Mouse (Mus musculus) E14TG2a.4 (cell line): ENCODE results near the gene Golga4.

Source experiments
- H3K27me3 ChIP-seq: 2 replicates; pipeline ENCODE4 v1.6.1; 2014; ENCODE audit warnings: low read length, control low read depth; ENCODE audit not compliant: insufficient read depth
- H3K36me3 ChIP-seq: 2 replicates; pipeline ENCODE4 v1.6.1; 2014; ENCODE audit warnings: low read length, control low read depth; ENCODE audit not compliant: insufficient read depth
- H3K4me1 ChIP-seq: replicated peaks from 2 replicates; pipeline ENCODE4 v1.6.1; 2014; ENCODE audit warnings: low read depth, low read length, control low read depth
- H3K4me3 ChIP-seq: replicated peaks from 2 replicates; pipeline ENCODE4 v1.5.1; 2014; ENCODE audit warnings: mild to moderate bottlenecking, low read length
- H3K9me3 ChIP-seq: 2 replicates; pipeline ENCODE4 v1.6.1; 2014; ENCODE audit warnings: low read length, control low read depth
- CTCF ChIP-seq: conservative IDR thresholded peaks from 2 replicates; pipeline ENCODE4 v1.5.1; 2014; ENCODE audit warnings: low read length
- NANOG ChIP-seq: IDR thresholded peaks from 2 replicates; pipeline ENCODE4 v1.6.1; 2014; ENCODE audit warnings: borderline replicate concordance, low read length, mixed read lengths
- POU5F1 ChIP-seq: IDR thresholded peaks from 2 replicates; pipeline ENCODE4 v1.6.1; 2014; ENCODE audit warnings: low read length, borderline replicate concordance

Gene Golga4

DNA sequence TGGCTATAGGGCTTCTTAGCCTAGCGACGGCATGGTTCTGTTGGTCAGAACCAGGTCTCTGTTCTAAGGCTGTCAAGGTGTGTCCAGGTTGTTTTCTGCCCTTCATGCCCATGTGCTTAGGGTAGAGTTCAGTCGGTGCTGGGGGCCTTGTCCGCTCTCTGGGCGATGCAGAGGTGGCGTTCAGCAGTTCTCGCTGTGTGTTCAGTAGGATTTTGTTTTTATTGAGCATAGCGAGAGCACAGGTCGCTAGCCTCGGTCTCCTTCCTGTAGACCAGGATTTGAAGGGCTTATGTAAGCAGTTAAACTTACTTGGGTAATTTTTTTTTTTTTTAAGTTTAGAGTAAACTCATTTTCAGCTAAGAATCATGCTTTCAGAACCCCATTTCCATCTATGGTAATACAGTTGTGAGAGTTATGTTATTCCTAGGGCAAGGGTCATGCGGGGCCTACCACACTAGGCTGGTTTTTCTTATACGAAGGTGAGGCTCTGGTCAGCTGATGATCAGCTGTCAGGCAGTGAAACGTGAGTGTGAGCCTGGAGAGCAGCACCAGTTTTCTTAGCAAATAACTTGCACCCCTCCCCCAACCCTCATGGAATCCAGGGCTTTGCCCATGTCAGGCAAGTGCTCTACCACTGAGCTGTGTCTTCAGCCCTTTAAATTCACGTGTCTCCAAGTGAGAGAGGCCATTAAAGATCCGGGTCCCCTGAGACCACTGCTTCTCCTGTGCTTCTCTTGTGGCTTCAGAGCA, 5.0 kb downstream of the Golga4 start:
- Histone ChIP-seq H3K27me3 (no peaks in the 10 kb centered on the region), H3K9me3 (no peaks in the 10 kb centered on the region), H3K36me3 (peaks cover 45% of the 10 kb centered on the region), H3K4me3 (no peak overlapping the region), H3K4me1 (peaks cover 60% of the 10 kb centered on the region)
- no peak for TF ChIP-seq CTCF
- no peak for TF ChIP-seq POU5F1
- no peak for TF ChIP-seq NANOG

DNA sequence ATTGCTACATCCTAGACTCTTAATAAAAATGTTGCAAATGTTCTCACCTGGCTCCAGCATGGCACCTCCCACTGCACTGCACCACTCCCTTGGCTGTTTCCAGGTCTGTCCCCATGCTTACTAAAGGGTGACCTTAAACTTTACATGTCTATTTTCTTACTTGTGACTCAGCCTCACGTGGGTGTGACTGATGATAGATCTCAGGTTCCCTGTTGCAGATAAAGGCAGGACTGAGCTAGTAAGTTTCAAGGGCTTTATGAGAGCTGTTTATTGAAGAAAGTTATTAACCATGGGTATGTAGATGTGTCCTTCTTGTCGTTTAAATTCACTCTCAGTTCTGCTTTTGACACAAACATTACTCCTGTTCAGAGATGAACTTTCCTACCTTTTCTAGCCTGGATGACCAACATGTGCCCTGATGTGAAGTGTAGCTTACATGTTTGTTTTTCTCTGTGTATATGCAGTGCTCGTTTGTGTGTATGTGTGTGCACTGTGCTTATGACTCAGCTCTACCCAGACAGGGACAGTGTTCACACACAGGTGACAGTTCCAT, 6.7 kb downstream of the Golga4 start:
- Histone ChIP-seq H3K27me3 (no peaks in the 10 kb centered on the region), H3K36me3 (peaks cover 50% of the 10 kb centered on the region), H3K4me3 (no peak overlapping the region), H3K9me3 (no peaks in the 10 kb centered on the region), H3K4me1 (peaks cover 47% of the 10 kb centered on the region)
- TF ChIP-seq CTCF (no peak), NANOG (no peak), POU5F1 (no peak)

DNA sequence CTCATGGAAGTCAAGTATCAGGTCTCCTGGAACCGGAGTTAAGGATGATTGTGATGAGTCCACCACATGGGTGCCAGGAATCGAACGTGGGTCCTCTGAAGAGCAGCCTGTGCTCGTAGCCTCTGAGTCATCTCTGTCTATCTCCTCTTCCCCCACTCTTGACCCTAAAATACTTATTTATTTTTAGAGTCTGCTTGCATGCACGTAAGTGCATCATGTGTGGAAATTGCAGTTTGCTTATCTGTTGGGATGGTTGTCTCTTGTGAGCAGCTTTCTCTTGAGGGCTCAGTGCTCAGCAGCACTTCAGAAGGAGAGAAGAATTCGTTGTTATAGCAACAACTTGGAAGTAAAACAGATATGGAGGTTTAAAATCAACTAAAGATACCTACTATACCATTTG, 9.4 kb downstream of the Golga4 start:
- no peak overlapping the region for H3K4me3 ChIP-seq
- H3K36me3 ChIP-seq, result peaks cover 45% of the 10 kb centered on the region
- TF ChIP-seq CTCF (no peak), POU5F1 (no peak), NANOG (no peak)
- peaks cover 40% of the 10 kb centered on the region for H3K4me1 ChIP-seq
- H3K27me3 ChIP-seq, result no peaks in the 10 kb centered on the region
- H3K9me3 ChIP-seq, result no peaks in the 10 kb centered on the region

DNA sequence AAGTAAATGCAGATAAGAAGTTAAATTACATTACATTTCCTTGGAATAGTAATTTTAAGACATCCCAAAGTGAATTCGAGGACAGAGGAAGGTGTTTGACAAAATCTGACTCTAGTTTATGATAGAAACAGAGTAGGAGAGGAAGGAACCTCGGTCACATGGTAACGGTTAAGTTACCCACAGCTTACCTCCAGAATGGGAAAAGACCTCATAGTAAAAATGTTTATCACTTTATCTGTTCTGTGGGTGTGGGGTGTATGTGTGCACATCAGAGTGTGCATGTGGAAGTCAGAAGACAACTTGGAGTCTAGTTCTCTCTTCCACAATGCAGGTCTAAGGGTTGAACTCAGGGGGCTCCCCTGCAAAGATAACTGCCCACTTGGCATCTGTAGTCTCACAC, 10.1 kb downstream of the Golga4 start:
- TF ChIP-seq NANOG, result no peak
- no peak for TF ChIP-seq CTCF
- TF ChIP-seq POU5F1, result no peak
- H3K27me3 ChIP-seq, result no peaks in the 10 kb centered on the region
- no peak overlapping the region for H3K4me3 ChIP-seq
- H3K4me1 ChIP-seq, result peaks cover 40% of the 10 kb centered on the region
- H3K36me3 ChIP-seq, result peaks cover 40% of the 10 kb centered on the region
- no peaks in the 10 kb centered on the region for H3K9me3 ChIP-seq

DNA sequence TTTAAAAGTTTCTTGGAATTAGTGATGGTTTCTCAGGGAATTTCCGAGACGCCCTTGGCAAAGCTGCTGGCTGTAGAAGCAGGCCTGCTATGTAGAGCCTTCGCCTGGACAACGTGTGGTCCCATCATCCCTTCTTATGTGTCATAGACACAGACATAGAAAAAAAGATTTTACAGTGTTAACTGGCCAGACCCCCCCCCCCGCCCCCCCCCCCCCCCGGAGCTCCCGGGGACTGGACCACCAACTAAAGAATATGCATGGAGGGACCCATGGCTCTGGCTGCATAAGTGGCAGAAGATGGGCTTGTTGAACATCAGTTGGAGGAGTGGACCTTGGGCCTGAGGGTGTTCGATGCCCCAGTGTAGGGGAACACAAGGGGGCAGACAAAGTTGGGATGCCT, 11.6 kb downstream of the Golga4 start:
- peaks cover 33% of the 10 kb centered on the region for H3K36me3 ChIP-seq
- no peaks in the 10 kb centered on the region for H3K27me3 ChIP-seq
- H3K4me3 ChIP-seq, result no peak overlapping the region
- H3K4me1 ChIP-seq, result peaks cover 38% of the 10 kb centered on the region
- H3K9me3 ChIP-seq, result no peaks in the 10 kb centered on the region
- TF ChIP-seq CTCF, result no peak
- no peak for TF ChIP-seq POU5F1
- no peak for TF ChIP-seq NANOG

DNA sequence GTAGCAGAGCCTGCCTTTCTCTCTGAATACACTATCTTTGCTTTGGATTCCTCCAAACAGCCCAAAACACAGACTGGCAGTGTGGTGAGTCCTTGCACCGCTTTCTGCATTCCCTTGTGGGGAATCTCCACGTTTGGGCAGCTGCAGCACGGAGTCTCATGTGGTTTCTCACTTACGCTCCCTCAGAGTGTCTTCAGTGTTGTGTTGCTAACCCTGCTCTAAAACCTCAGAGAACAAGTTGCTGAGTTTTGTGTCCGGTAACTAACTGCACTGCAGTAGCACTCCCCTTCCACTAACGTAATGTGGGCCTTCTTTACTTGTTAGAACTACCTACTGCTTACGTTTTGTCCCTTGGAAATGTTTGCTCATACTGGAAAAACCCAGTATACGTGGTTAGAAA, 13.0 kb downstream of the Golga4 start:
- peaks cover 33% of the 10 kb centered on the region for H3K4me1 ChIP-seq
- H3K9me3 ChIP-seq, result no peaks in the 10 kb centered on the region
- no peak overlapping the region for H3K4me3 ChIP-seq
- no peaks in the 10 kb centered on the region for H3K27me3 ChIP-seq
- peaks cover 37% of the 10 kb centered on the region for H3K36me3 ChIP-seq
- TF ChIP-seq CTCF, result no peak
- no peak for TF ChIP-seq NANOG
- TF ChIP-seq POU5F1, result no peak

DNA sequence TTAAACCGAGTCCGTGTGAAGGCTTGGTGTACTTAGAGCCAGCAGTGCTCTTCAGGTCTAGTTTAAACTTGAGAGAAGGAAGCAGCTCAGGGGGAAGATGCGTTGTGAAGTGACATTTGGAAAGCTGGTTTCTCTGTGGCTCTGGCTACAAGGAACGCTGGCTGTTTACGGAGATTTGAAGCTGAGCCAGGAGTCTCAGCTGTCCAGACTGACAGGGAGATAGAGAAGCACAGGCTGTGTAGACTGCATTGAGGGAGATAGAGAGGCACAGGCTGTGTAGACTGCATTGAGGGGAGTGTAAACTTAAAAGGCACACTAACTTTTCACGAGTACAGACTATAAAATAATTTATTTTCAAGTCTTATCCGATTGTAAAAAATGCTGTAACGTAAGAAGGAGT, 13.9 kb downstream of the Golga4 start:
- Histone ChIP-seq H3K9me3 (no peaks in the 10 kb centered on the region), H3K36me3 (peaks cover 35% of the 10 kb centered on the region), H3K4me1 (peaks cover 33% of the 10 kb centered on the region), H3K27me3 (no peaks in the 10 kb centered on the region), H3K4me3 (no peak overlapping the region)
- TF ChIP-seq POU5F1 (no peak), NANOG (no peak), CTCF (no peak)

DNA sequence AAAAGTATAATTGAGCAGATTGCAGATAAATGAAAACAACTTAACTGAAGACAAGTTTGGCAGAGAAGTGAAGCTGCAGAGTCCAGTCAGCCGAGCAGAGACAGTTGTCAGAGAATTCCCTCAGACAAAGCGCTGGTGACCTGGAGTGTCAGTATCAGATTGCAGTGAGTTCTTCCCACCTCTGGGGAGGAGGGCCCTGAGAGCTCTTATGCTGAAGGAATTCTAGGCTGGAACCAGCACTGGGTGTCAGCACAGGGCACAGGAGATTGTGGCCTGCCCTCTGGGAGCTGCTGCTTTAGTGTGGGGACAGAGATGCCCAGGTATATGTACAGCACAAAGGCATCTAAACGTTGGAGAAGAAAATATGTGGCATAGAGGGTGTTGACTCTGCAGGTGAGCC, 14.8 kb downstream of the Golga4 start:
- H3K36me3 ChIP-seq, result peaks cover 35% of the 10 kb centered on the region
- H3K9me3 ChIP-seq, result no peaks in the 10 kb centered on the region
- no peak overlapping the region for H3K4me3 ChIP-seq
- TF ChIP-seq NANOG (no peak), POU5F1 (no peak), CTCF (no peak)
- no peaks in the 10 kb centered on the region for H3K27me3 ChIP-seq
- peaks cover 33% of the 10 kb centered on the region for H3K4me1 ChIP-seq
